Mouse (Mus musculus) bone marrow macrophage, adult 2 months (primary cell): ENCODE results near the gene Haus5. TPM values are rescaled to one million over a fixed set of nuclear protein-coding genes. Genes with fewer than 3 reads are reported as not detected.

Experiments
- H3K27ac ChIP-seq: 2 replicates; pipeline ENCODE4 v1.5.1; 2012; ENCODE audit warnings: low read depth, low read length; ENCODE audit not compliant: insufficient read depth
- H3K4me1 ChIP-seq: 2 replicates; pipeline ENCODE4 v1.6.1; 2012; ENCODE audit warnings: low read length; ENCODE audit not compliant: control insufficient read depth, insufficient read depth
- H3K4me3 ChIP-seq: 2 replicates; pipeline ENCODE4 v1.5.1; 2012; ENCODE audit warnings: mild to moderate bottlenecking, low read length, moderate library complexity; ENCODE audit not compliant: insufficient read depth
- CTCF ChIP-seq: IDR thresholded peaks from 2 replicates; pipeline ENCODE4 v1.5.1; 2012; ENCODE audit warnings: low read depth, mild to moderate bottlenecking, low read length, moderate library complexity
- POLR2A ChIP-seq: IDR thresholded peaks from 2 replicates; pipeline ENCODE4 v1.6.1; 2012; ENCODE audit warnings: mild to moderate bottlenecking, low read depth, low read length, borderline replicate concordance
- polyA plus RNA-seq: library from polyadenylated mRNA; stranded (reverse); fragments of >200 nt; gene quantifications from 2 replicates; pipeline ENCODE4 v1.2.4, GENCODE M21; 2012; ENCODE audit not compliant: missing spikeins, insufficient read depth, insufficient read length

Gene Haus5
- polyA plus RNA-seq, 1 experiment = 18.7 TPM

GRCm38 (mm10) chr7:30610043-30610442, 54.8 kb downstream of the Haus5 start:
- H3K4me1 ChIP-seq = no peaks in the 10 kb centered on the region
- no peak overlapping the region for H3K4me3 ChIP-seq
- TF ChIP-seq CTCF (no peak), POLR2A (no peak)
- no peak overlapping the region for H3K27ac ChIP-seq

GRCm38 (mm10) chr7:30608476-30608875, 56.3 kb downstream of the Haus5 start:
- no peak overlapping the region for H3K4me3 ChIP-seq
- TF ChIP-seq CTCF (no peak), POLR2A (no peak)

GRCm38 (mm10) chr7:30607706-30608309, 57.0 kb downstream of the Haus5 start:
- TF ChIP-seq POLR2A (no peak), CTCF (peak; percentile 77)
- H3K27ac ChIP-seq = no peak overlapping the region
- no peaks in the 10 kb centered on the region for H3K4me1 ChIP-seq
- H3K4me3 ChIP-seq = no peak overlapping the region

More at GRCm38 (mm10) chr7:30608476-30608875, 56.3 kb downstream of the Haus5 start:
- Histone ChIP-seq H3K27ac (no peak overlapping the region), H3K4me1 (no peaks in the 10 kb centered on the region)

GRCm38 (mm10) chr7:30604944-30605343, 59.9 kb downstream of the Haus5 start:
- Histone ChIP-seq H3K27ac (no peak overlapping the region), H3K4me1 (0 out of 2 replicates have a peak, but pooled peaks cover 4% of the 10 kb centered on the region), H3K4me3 (no peak overlapping the region)
- TF ChIP-seq CTCF = no peak
- no peak for TF ChIP-seq POLR2A

GRCm38 (mm10) chr7:30604424-30604823, 60.4 kb downstream of the Haus5 start:
- H3K27ac ChIP-seq = no peak overlapping the region
- TF ChIP-seq CTCF (no peak), POLR2A (no peak)
- 0 out of 2 replicates have a peak, but pooled peaks cover 4% of the 10 kb centered on the region for H3K4me1 ChIP-seq
- no peak overlapping the region for H3K4me3 ChIP-seq

Other genes with a start within 250 kb of the Haus5 start
- gene Hcst, start 245.1 kb downstream of the Haus5 start, polyA plus RNA-seq = 53.0 and 56.7 TPM in 2 replicates
- gene Nfkbid, start 243.3 kb downstream of the Haus5 start, polyA plus RNA-seq = 18.6 and 22.4 TPM in 2 replicates
- gene Aplp1, start 219.5 kb downstream of the Haus5 start, polyA plus RNA-seq = 2.0 and 2.3 TPM in 2 replicates
- gene Kirrel2, start 207.3 kb downstream of the Haus5 start, polyA plus RNA-seq = not detected in 2 replicates
- not detected in 2 replicates for gene Nphs1, start 206.7 kb downstream of the Haus5 start, polyA plus RNA-seq
- gene Prodh2, start 171.4 kb downstream of the Haus5 start, polyA plus RNA-seq = not detected in 2 replicates
- gene Arhgap33, start 129.9 kb downstream of the Haus5 start, polyA plus RNA-seq = 8.4 and 9.5 TPM in 2 replicates
- gene Hspb6, start 112.8 kb downstream of the Haus5 start, polyA plus RNA-seq = 12.0 and 14.6 TPM in 2 replicates
- gene Proser3, start 112.7 kb downstream of the Haus5 start, polyA plus RNA-seq = 8.8 and 12.2 TPM in 2 replicates
- 29.6 and 44.3 TPM in 2 replicates for gene Lin37, start 105.2 kb downstream of the Haus5 start, polyA plus RNA-seq
- gene U2af1l4, start 101.7 kb downstream of the Haus5 start, polyA plus RNA-seq = 62.1 and 74.5 TPM in 2 replicates
- gene Gm49396, start 101.7 kb downstream of the Haus5 start, polyA plus RNA-seq = 7.9 and 12.2 TPM in 2 replicates
- 204 and 236 TPM in 2 replicates for gene Psenen, start 101.4 kb downstream of the Haus5 start, polyA plus RNA-seq
- 1.3 and 2.1 TPM in 2 replicates for gene Igflr1, start 99.6 kb downstream of the Haus5 start, polyA plus RNA-seq
- gene Kmt2b, start 76.3 kb downstream of the Haus5 start, polyA plus RNA-seq = 36.2 and 38.4 TPM in 2 replicates
- 0.45 TPM in 1 of 2 replicates, not detected in the other for gene Zbtb32, start 66.1 kb downstream of the Haus5 start, polyA plus RNA-seq
- gene Upk1a, start 52.1 kb downstream of the Haus5 start, polyA plus RNA-seq = not detected in 2 replicates
- 553 and 612 TPM in 2 replicates for gene Cox6b1, start 38.8 kb downstream of the Haus5 start, polyA plus RNA-seq
- gene Etv2, start 29.1 kb downstream of the Haus5 start, polyA plus RNA-seq = not detected in 2 replicates
- gene Rbm42, start 14.7 kb downstream of the Haus5 start, polyA plus RNA-seq = 59.6 and 69.7 TPM in 2 replicates
- gene Pmis2, start 6.6 kb upstream of the Haus5 start, polyA plus RNA-seq = not detected in 2 replicates
- not detected in 2 replicates for gene 2200002J24Rik, start 33.9 kb upstream of the Haus5 start, polyA plus RNA-seq
- not detected in 2 replicates for gene Atp4a, start 47.2 kb upstream of the Haus5 start, polyA plus RNA-seq
- gene Tmem147, start 64.5 kb upstream of the Haus5 start, polyA plus RNA-seq = 74.6 and 80.3 TPM in 2 replicates
- gene Gapdhs, start 78.7 kb upstream of the Haus5 start, polyA plus RNA-seq = not detected in 2 replicates
- 6.9 and 8.3 TPM in 2 replicates for gene Sbsn, start 86.5 kb upstream of the Haus5 start, polyA plus RNA-seq
- 1.7 and 3.6 TPM in 2 replicates for gene Dmkn, start 98.8 kb upstream of the Haus5 start, polyA plus RNA-seq
- not detected in 2 replicates for gene Krtdap, start 122.9 kb upstream of the Haus5 start, polyA plus RNA-seq
- gene Ffar2, start 158.8 kb upstream of the Haus5 start, polyA plus RNA-seq = not detected in 2 replicates
- gene Ffar3, start 191.2 kb upstream of the Haus5 start, polyA plus RNA-seq = not detected in 2 replicates
- not detected in 2 replicates for gene Ffar1, start 196.6 kb upstream of the Haus5 start, polyA plus RNA-seq
- 6.8 and 8.0 TPM in 2 replicates for gene Cd22, start 215.3 kb upstream of the Haus5 start, polyA plus RNA-seq
- gene Mag, start 249.9 kb upstream of the Haus5 start, polyA plus RNA-seq = 2.5 and 3.7 TPM in 2 replicates